Mouse (Mus musculus): ENCODE data around the gene Rsph10b. TPM values are rescaled to one million over a fixed set of nuclear protein-coding genes. Genes with fewer than 3 reads are reported as not detected.
"Not testable (repeated sequence)": the region's sequence is repeated elsewhere in the genome, so short reads cannot be mapped to it uniquely, and the experiment has no call there.

Gene Rsph10b
- total RNA-seq, 2 experiments from 2014 or later: 4.7 to 6.0 TPM

GRCm38 (mm10) chr5:143990086-143990485, 57.3 kb downstream of the Rsph10b start:
- intact Hi-C loops (cut with DNase I): loop anchor here (5.0 kb wide), 1 partner anchor 63 kb away; the partner anchor contains the start of gene Gm42421
- no peak for DNase-seq

DNA sequence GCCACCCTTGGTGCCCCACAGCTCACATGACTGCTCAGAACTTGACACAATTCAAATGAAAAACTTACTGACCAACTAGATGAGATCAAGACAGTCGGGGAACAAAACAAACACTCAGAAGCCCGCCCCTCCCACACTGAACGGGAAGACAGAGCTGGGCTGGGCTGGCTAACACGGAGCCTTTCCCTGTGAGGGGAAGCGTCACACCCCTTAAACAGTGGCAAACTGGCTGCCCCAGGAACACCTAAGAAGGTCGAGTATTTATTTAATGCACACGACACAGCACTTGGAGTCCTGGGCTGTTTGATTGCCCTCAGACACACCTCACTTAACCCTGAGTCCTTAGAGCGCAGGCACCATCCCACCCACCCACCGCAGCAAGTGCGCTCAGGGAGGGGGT, 59.8 kb downstream of the Rsph10b start:
- intact Hi-C loops (cut with DNase I): loop anchor here (5.0 kb wide), 1 partner anchor 65 kb away; the partner anchor contains the start of gene Gm42421
- no peak for DNase-seq

DNA sequence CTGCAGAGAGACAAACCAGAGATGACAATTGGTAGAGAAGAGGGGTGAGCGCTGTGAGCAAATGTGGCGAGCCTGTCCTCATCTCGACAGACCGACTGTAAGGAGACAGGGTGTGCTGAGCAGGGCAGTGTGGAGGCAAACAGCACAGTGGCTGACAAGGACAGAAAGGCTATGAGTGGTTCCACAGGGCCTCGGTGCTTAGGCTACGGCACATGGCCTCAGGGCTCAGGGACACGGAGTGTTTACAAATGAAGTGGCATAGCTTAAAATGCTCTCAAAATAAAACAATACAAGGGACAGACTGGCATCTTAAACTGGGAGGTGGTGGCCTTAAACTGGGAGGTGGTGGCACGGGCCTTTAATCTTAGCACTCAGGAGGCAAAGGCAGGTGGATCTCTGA, 60.4 kb downstream of the Rsph10b start:
- DNase-seq: no peak
- intact Hi-C loops (cut with DNase I): loop anchor here (5.0 kb wide), 1 partner anchor 66 kb away; the partner anchor contains the start of gene Gm42421

GRCm38 (mm10) chr5:143993849-143994248, 61.0 kb downstream of the Rsph10b start:
- DNase-seq: no peak
- intact Hi-C loops (cut with DNase I): loop anchor here (5.0 kb wide), 1 partner anchor 67 kb away; the partner anchor contains the start of gene Gm42421

DNA sequence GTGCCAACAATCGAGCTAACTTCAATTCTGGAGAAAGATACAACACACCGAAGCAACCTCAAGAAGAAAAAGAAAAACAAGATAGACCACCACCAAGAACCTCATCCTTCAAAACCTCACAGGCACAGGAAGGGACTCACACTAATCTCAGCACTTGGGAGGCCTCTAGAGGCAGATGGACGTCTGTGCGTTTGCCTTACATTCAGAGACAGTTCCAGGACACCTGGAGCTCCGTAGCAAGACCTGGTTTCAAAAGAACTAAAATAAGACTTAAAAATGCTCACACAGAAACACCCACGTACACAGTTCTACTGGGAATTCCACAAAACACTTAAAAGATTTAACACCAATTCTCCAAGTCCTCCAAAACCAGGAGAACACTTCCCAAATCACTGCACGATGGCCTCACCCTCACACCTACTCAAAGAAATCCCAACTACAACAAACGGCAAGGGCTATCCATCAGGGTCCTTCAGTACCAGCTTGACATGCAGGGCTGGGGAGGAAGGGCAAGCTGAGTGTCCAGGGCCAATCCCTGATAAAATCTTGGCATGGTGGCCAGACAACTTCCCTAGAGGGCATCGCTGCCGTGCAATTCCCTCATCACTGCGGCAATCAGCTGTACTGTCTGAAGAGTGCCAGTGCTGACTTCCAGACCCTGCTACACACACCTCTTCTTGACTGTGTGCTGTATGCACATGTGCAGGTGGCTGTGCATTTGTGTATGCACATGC, 62.0 kb downstream of the Rsph10b start:
- intact Hi-C loops (cut with DNase I): loop anchor here (5.0 kb wide), 1 partner anchor 67 kb away; the partner anchor contains the start of gene Gm42421
- DNase-seq: no peak

GRCm38 (mm10) chr5:143999409-143999808, 66.6 kb downstream of the Rsph10b start:
- DNase-seq: no peak
- intact Hi-C loops (cut with DNase I): no loop called here

DNA sequence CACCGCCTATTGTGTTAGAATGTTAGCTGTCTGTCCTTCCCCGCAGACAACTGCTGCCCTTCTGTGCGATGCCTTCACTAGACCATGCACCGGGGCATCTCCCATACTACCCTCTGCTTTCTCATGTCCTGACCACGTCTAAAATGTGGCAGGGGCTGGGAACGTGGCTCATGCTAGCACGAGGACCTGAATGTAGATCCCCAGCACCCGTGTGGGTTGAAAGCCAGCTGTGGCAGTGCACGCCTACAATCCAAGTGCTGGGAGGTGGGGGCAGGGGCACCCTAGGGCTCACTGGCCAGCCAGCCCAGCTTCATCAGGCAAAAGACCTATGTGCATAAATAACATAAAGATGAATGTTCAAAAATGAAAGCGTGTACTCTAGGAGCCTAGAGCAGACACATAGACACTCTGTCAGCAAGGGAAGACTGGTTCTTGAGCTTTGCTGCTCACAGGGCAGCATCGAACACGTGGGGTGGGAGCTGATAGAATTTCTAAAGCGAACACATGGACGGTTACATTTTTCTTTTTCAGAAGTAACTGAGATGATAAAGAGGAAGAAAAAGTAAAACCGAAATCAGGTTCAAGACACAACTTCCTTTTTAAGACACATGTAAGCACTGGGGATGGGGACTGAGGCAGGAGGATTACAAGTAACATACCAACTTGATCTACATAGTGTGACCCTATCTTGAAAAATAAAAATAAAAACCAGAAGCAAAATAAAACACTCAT, 69.8 kb downstream of the Rsph10b start:
- intact Hi-C loops (cut with DNase I): loop anchor here (5.0 kb wide), 1 partner anchor 90 kb away; no protein-coding TSS in a partner anchor
- no peak for DNase-seq

DNA sequence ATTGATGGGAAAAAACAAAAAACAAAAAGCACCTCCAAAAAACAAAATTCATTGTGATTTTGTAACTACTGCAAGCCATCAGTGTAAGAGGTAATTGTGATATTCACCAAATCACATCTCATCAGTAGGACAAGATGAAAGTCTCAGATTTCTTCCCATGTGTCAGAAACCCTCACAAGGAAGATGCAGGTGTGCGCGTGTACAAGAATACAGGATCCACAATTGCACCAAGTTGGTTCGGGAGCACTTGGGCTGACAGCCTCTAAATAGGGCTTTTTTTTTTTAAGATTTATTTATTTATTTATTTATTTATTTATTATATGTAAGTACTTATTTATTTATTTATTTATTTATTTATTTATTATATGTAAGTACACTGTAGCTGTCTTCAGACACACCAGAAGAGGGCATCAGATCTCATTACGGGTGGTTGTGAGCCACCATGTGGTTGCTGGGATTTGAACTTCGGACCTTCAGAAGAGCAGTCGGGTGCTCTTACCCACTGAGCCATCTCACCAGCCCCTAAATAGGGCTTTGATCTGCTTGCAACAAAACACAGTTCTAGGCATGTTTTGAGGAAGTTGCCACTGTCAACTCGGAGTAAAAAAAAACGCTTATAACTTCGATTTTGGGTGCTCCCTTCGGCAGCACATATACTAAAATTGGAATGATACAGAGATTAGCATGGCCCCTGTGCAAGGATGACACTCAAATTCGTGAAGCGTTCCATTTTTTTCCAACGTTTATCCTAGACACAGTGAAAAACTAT, 80.7 kb downstream of the Rsph10b start:
- intact Hi-C loops (cut with DNase I); DNase-seq: not testable (repeated sequence)

DNA sequence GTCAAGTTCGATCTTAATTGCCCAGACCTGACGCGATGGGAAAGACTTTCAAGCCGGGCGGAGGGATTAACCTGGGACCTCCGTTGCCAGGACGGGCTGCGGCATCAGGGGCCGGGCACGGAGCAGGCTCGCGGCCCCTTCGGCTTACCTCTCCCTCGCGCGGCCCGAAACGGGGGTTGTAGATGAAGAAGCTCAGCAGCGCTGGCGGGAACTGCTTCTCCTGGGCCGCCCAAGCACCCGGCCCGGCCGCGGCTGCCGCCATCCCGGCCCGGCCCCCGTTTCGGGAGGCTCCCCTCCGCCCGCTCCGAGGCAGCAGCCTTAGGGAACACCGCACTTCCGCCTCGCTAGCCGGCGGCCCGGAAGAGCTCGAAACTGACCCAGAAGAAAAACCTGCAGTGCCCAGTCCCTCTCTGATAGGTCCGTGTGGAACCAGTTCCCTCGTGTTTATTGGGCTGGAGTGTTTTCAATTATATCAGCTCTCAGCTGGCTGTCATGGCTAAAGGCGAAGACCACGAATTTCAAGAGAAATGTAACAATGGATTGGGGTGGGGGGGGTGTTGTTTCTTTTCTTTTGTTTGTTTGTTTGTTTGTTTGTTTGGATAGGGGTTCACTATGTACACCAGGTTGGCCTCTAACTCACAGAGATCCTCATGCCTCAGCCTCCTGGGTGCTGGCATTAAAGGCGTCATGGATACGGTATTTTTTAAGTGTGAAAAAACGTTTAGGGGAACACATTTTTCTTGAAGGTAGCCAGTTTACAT, 81.9 kb downstream of the Rsph10b start, which contains the start of gene Ccz1:
TSS of gene Ccz1 (minus strand) at position 327 of the 761 bp plus-strand sequence.
- intact Hi-C loops (cut with DNase I): no loop called here

DNA sequence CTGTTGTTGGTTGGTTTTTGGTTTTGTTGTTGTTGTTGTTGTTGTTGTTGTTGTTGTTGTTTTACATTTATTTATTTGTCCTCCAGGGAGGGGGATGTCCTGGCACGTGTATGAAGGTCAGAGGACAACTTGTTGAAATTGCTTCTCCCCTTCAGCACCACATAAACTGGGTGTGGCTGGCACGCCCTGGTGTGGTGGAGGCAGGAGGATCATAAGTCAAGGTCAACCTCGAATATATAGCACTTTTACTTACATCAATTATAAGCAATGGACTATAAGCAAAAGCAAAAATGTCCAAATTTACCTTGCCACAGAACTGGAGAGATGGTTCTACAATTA, 82.4 kb downstream of the Rsph10b start:
- intact Hi-C loops (cut with DNase I): no loop called here
- DNase-seq: no peak

More for the DNA sequence above, 81.9 kb downstream of the Rsph10b start, which contains the start of gene Ccz1:
- DNase-seq: peak; percentile 73

DNA sequence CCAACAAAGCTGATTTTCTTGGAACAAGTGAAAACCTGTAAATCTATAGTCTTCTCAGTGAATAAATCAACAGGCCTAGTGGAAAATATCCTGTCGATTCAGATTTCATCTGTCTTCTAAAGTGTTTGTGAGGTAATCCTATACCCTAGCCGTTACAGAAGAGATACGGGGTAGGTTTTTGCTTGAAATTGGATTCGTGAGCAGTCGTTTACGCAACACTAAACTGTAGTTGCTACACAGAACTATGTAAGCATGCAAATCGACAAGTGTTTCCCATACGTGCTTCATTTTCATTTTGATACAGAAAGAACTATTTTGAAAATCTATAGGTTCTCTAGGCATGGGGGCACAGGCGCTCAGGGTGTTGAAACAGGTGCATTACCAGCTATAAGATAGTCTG, 83.0 kb downstream of the Rsph10b start:
- intact Hi-C loops (cut with DNase I): no loop called here
- no peak for DNase-seq

GRCm38 (mm10) chr5:144026620-144027263, 93.9 kb downstream of the Rsph10b start, which contains the start of gene Ocm:
Ocm (minus strand) TSS chr5:144026670.
- intact Hi-C loops (cut with DNase I): no loop called here
- no peak for DNase-seq

GRCm38 (mm10) chr5:144032491-144032890, 99.7 kb downstream of the Rsph10b start:
- intact Hi-C loops (cut with DNase I): no loop called here
- no peak for DNase-seq

GRCm38 (mm10) chr5:144034567-144034966, 101.7 kb downstream of the Rsph10b start:
- no peak for DNase-seq
- intact Hi-C loops (cut with DNase I): no loop called here

Other genes starting within 250 kb of the Rsph10b start
- gene Usp42, start 200.8 kb upstream of the Rsph10b start, total RNA-seq (2021): 10 to 100 TPM; 40.9 to 43.9 TPM
- 10 to 100 TPM; 41.1 to 42.9 TPM for gene Eif2ak1, start 115.2 kb upstream of the Rsph10b start, total RNA-seq (2021)
- gene Ankrd61, start 35.4 kb upstream of the Rsph10b start, total RNA-seq (2021): under 1 TPM; 0.20 to 0.22 TPM
- gene Aimp2, start 23.2 kb upstream of the Rsph10b start, total RNA-seq (2021): 10 to 100 TPM; 58.1 to 59.7 TPM
- gene Pms2, start 23.1 kb upstream of the Rsph10b start, total RNA-seq (2021): 10 to 100 TPM; 17.2 to 23.2 TPM
- 1 to 10 TPM; 1.9 to 2.1 TPM for gene Gm42421, start 4.9 kb upstream of the Rsph10b start, total RNA-seq (2021)
- gene Ccz1, start 81.8 kb downstream of the Rsph10b start, total RNA-seq (2021): 10 to 100 TPM; 60.2 to 67.6 TPM
- under 1 TPM in 1 of 2 experiments, not detected in 1; 0.93 TPM for gene Ocm, start 93.6 kb downstream of the Rsph10b start, total RNA-seq (2021)
- gene Lmtk2, start 167.4 kb downstream of the Rsph10b start, total RNA-seq (2021): 10 to 100 TPM; 87.1 to 89.8 TPM

Data from left cerebral cortex, postnatal 4 days (tissue).